30 mouse cellular contexts compared by ENCODE assay signal in the genomic region with DNA sequence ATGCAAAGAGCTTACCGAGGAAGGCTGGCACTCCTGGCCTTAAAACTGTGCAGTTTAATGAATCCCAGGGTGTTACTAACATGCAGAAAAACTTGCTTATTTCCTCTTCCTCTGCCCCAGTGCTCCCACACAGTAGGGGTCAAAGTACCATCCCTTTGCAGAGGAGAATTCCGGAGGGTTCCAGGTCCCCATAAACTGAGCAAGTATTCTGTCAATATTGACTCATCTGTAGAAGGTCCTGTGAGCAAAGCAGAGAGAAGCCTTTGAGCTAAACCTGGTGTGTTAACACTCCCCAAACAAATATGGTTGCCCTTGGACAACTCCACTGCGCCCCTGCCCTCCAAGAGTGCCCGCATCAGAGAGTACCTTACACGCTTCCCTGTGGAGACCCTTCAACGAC. TPM values are rescaled to one million over a fixed set of nuclear protein-coding genes. Genes with fewer than 3 reads are reported as not detected.
DNase-seq lines count a peak whose midpoint lies in the region; ATAC-seq lines count a peak whose summit lies in the region.
"Had no signal": no experiment of that assay in that cellular context is flagged by ENCODE, and none has a peak within 500 bp of the region (broad histone marks: within the 10 kb centered on the region; RNA-seq: fewer than 3 reads in every experiment).

No protein-coding gene starts in this region.

- ATAC-seq in intestine, embryonic 14.5 days (replicated peaks; ENCODE audit: low FRiP score, low TSS enrichment, low read depth), result peak; percentile 82
- peak; percentile 96 for ATAC-seq in intestine, embryonic 16.5 days
- peak; percentile 77 for ATAC-seq in liver, embryonic 13.5 days (ENCODE audit: low read depth)
- ATAC-seq in stomach, embryonic 14.5 days (ENCODE audit: insufficient number of reproducible peaks, insufficient read depth, low FRiP score, low read depth), result 0 out of 2 replicates have a peak, but pooled peaks have one; percentile 78
- ATAC-seq in forebrain, embryonic 13.5 days, result no peak
- ATAC-seq: inflammation-experienced regulatory T-cells, adult 6 months; midbrain, embryonic 15.5 days had no signal

- H3K9me3 ChIP-seq in intestine, embryonic 14.5 days (ENCODE audit: control insufficient read depth, low read length), result no peaks in the 10 kb centered on the region
- H3K9me3 ChIP-seq in intestine, embryonic 16.5 days (ENCODE audit: control insufficient read depth, low read length), result no peaks in the 10 kb centered on the region
- H3K9me3 ChIP-seq in liver, embryonic 13.5 days (replicated peaks), result no peaks in the 10 kb centered on the region
- no peaks in the 10 kb centered on the region for H3K9me3 ChIP-seq in stomach, embryonic 14.5 days (ENCODE audit: control insufficient read depth, low read depth, low read length)
- no peaks in the 10 kb centered on the region for H3K9me3 ChIP-seq in forebrain, embryonic 13.5 days (replicated peaks)
- H3K9me3 ChIP-seq: hindbrain, embryonic 15.5 days; limb, embryonic 13.5 days; midbrain, embryonic 15.5 days had no signal

- no peaks in the 10 kb centered on the region for H3K27me3 ChIP-seq in intestine, embryonic 14.5 days (replicated peaks; ENCODE audit: control insufficient read depth, insufficient read depth, low read length)
- no peaks in the 10 kb centered on the region for H3K27me3 ChIP-seq in intestine, embryonic 16.5 days (replicated peaks; ENCODE audit: control insufficient read depth, insufficient read depth, low read length)
- no peaks in the 10 kb centered on the region for H3K27me3 ChIP-seq in liver, embryonic 13.5 days
- no peaks in the 10 kb centered on the region for H3K27me3 ChIP-seq in stomach, embryonic 14.5 days (ENCODE audit: control insufficient read depth, insufficient read depth, low read length)
- no peaks in the 10 kb centered on the region for H3K27me3 ChIP-seq in forebrain, embryonic 13.5 days
- H3K27me3 ChIP-seq: hindbrain, embryonic 15.5 days; midbrain, embryonic 15.5 days had no signal

- no peak overlapping the region for H3K4me3 ChIP-seq in intestine, embryonic 14.5 days (ENCODE audit: low read depth, low read length)
- no peak overlapping the region for H3K4me3 ChIP-seq in intestine, embryonic 16.5 days (ENCODE audit: low read length)
- no peak overlapping the region for H3K4me3 ChIP-seq in liver, embryonic 13.5 days (replicated peaks)
- H3K4me3 ChIP-seq in stomach, embryonic 14.5 days (ENCODE audit: low read depth, low read length), result no peak overlapping the region
- H3K4me3 ChIP-seq in forebrain, embryonic 13.5 days, result no peak overlapping the region
- H3K4me3 ChIP-seq: erythroblast, embryonic 14.5 days; hindbrain, embryonic 15.5 days; layer of hippocampus, adult 2 months; limb, embryonic 13.5 days; midbrain, embryonic 15.5 days had no signal

- no peak overlapping the region for H3K9ac ChIP-seq in intestine, embryonic 14.5 days (ENCODE audit: low read length)
- no peak overlapping the region for H3K9ac ChIP-seq in intestine, embryonic 16.5 days (ENCODE audit: low read depth, low read length)
- no peak overlapping the region for H3K9ac ChIP-seq in liver, embryonic 13.5 days
- no peak overlapping the region for H3K9ac ChIP-seq in stomach, embryonic 14.5 days (replicated peaks; ENCODE audit: low read depth, low read length)
- no peak overlapping the region for H3K9ac ChIP-seq in forebrain, embryonic 13.5 days
- H3K9ac ChIP-seq: hindbrain, embryonic 15.5 days; limb, embryonic 13.5 days; lung, embryonic 14.5 days; midbrain, embryonic 15.5 days had no signal

- WGBS in intestine, embryonic 14.5 days, result 27% methylated on average over 6 of the region's 6 CpGs
- WGBS in intestine, embryonic 16.5 days, result 37% methylated on average over 6 of the region's 6 CpGs
- 56% methylated on average over 6 of the region's 6 CpGs for WGBS in liver, embryonic 13.5 days (ENCODE audit: insufficient replicate concordance)
- WGBS in stomach, embryonic 14.5 days, result 43% methylated on average over 6 of the region's 6 CpGs
- WGBS in forebrain, embryonic 13.5 days, result 82% methylated on average over 6 of the region's 6 CpGs

- intact Hi-C loops in gastrocnemius, postnatal 14 days (cut with DNase I; ENCODE audit: low total_unique reads), result no loop called here

- H3K4me2 ChIP-seq in intestine, embryonic 14.5 days (ENCODE audit: low read length), result no peak overlapping the region
- H3K4me2 ChIP-seq in intestine, embryonic 16.5 days (ENCODE audit: low read depth, low read length), result 0 out of 2 replicates have a peak overlapping the region, but pooled peaks have one; percentile 19
- no peak overlapping the region for H3K4me2 ChIP-seq in liver, embryonic 13.5 days
- H3K4me2 ChIP-seq in stomach, embryonic 14.5 days (replicated peaks; ENCODE audit: low read depth, low read length), result no peak overlapping the region
- H3K4me2 ChIP-seq in forebrain, embryonic 13.5 days, result no peak overlapping the region
- H3K4me2 ChIP-seq: heart, embryonic 11.5 days; hindbrain, embryonic 15.5 days; limb, embryonic 13.5 days; lung, embryonic 14.5 days; midbrain, embryonic 15.5 days had no signal

- peaks cover 5% of the 10 kb centered on the region for H3K4me1 ChIP-seq in intestine, embryonic 14.5 days (replicated peaks; ENCODE audit: control insufficient read depth, insufficient read depth, low read length)
- H3K4me1 ChIP-seq in intestine, embryonic 16.5 days (ENCODE audit: control insufficient read depth, insufficient read depth, low read length), result peaks cover 4% of the 10 kb centered on the region; the same call in 1 of the 2 replicates
- peaks cover 2% of the 10 kb centered on the region; the same call in 1 of the 2 replicates for H3K4me1 ChIP-seq in liver, embryonic 13.5 days (replicated peaks)
- H3K4me1 ChIP-seq in stomach, embryonic 14.5 days (ENCODE audit: control insufficient read depth, insufficient read depth, low read length), result no peaks in the 10 kb centered on the region
- peaks cover 5% of the 10 kb centered on the region; the same call in 1 of the 2 replicates for H3K4me1 ChIP-seq in forebrain, embryonic 13.5 days
- H3K4me1 ChIP-seq: hindbrain, embryonic 15.5 days; limb, embryonic 13.5 days had no signal

- H3K27ac ChIP-seq in intestine, embryonic 14.5 days (ENCODE audit: low read depth), result 0 out of 2 replicates have a peak overlapping the region, but pooled peaks have one; percentile 44
- H3K27ac ChIP-seq in intestine, embryonic 16.5 days (ENCODE audit: low read length), result peak overlapping the region; percentile 51; the same call in 1 of the 2 replicates
- no peak overlapping the region for H3K27ac ChIP-seq in liver, embryonic 13.5 days
- H3K27ac ChIP-seq in stomach, embryonic 14.5 days (ENCODE audit: low read length), result no peak overlapping the region
- H3K27ac ChIP-seq in forebrain, embryonic 13.5 days, result no peak overlapping the region
- H3K27ac ChIP-seq: hindbrain, embryonic 15.5 days; layer of hippocampus, adult 2 months; limb, embryonic 13.5 days; midbrain, embryonic 15.5 days had no signal

- no peak for DNase-seq in intestine, embryonic 14.5 days (ENCODE audit: low spot score)
- DNase-seq in liver, embryonic 13.5 days, result no peak
- no peak for DNase-seq in cerebellum, adult 11 months
- DNase-seq in gastrocnemius, postnatal 25 days, result no peak
- DNase-seq in gastrocnemius, postnatal 14 days, result no peak
- DNase-seq: adrenal gland, postnatal 36 days; cerebellum, adult 2 months; cerebellum, postnatal 14 days; gastrocnemius, postnatal 36 days; heart, adult 18-20 months; heart, postnatal 10 days; kidney, postnatal 14 days; lung, embryonic 14.5 days; lung, postnatal 14 days; right cerebral cortex, postnatal 4 days; thymus, adult 18-20 months; thymus, postnatal 25 days had no signal

- H3K36me3 ChIP-seq in intestine, embryonic 14.5 days (ENCODE audit: control insufficient read depth, insufficient read depth, low read length), result no peaks in the 10 kb centered on the region
- no peaks in the 10 kb centered on the region for H3K36me3 ChIP-seq in intestine, embryonic 16.5 days (ENCODE audit: control insufficient read depth, insufficient read depth, low read length)
- no peaks in the 10 kb centered on the region for H3K36me3 ChIP-seq in liver, embryonic 13.5 days
- no peaks in the 10 kb centered on the region for H3K36me3 ChIP-seq in stomach, embryonic 14.5 days (ENCODE audit: control insufficient read depth, insufficient read depth, low read length)
- H3K36me3 ChIP-seq in forebrain, embryonic 13.5 days (ENCODE audit: poor library complexity, severe bottlenecking), result no peaks in the 10 kb centered on the region
- H3K36me3 ChIP-seq: hindbrain, embryonic 15.5 days; limb, embryonic 13.5 days; midbrain, embryonic 15.5 days had no signal

RNA-seq across cellular contexts. Expression of a gene that starts 40.1 kb away (rescaled TPM):
- 0.24 and 0.28 TPM in 2 replicates for polyA plus RNA-seq in intestine, embryonic 14.5 days (2014; fragmentation: Nextera tagmentation; extraction: Ambion mirVana)
- polyA plus RNA-seq in intestine, embryonic 16.5 days (2015; fragmentation: Nextera tagmentation; extraction: Ambion mirVana), result 0.09 and 0.13 TPM in 2 replicates
- polyA plus RNA-seq in liver, embryonic 13.5 days (2015; fragmentation: Nextera tagmentation; extraction: Ambion mirVana), result 0.05 TPM in 1 of 2 replicates, not detected in the other
- polyA plus RNA-seq in stomach, embryonic 14.5 days (2014; fragmentation: Nextera tagmentation; extraction: Ambion mirVana), result 0.17 and 0.35 TPM in 2 replicates
- 0.85 and 1.8 TPM in 2 replicates for polyA plus RNA-seq in forebrain, embryonic 13.5 days (2015; fragmentation: Nextera tagmentation; extraction: Ambion mirVana)
- not detected for total RNA-seq in gastrocnemius, postnatal 25 days (2021)
- not detected for total RNA-seq in gastrocnemius, postnatal 14 days (2021)
- total RNA-seq: adrenal gland, adult 18-20 months; adrenal gland, postnatal 36 days; gastrocnemius, postnatal 36 days; heart, postnatal 10 days; hematopoietic stem cell, adult 5-6 weeks had no signal
- polyA plus RNA-seq: erythroblast, embryonic 14.5 days; spleen, adult 2 months had no signal

Comparison
In these comparisons a context has a peak if more than half of its experiments do, and no peak if none do; other contexts are left out.
1. H3K27ac ChIP-seq: peak in intestine, embryonic 14.5 days (single experiment) and intestine, embryonic 16.5 days (single experiment); none in liver, embryonic 13.5 days (single experiment), stomach, embryonic 14.5 days (single experiment) and forebrain, embryonic 13.5 days (single experiment).